Mouse (Mus musculus) ovary, adult 18-20 months (tissue): Measurements from ENCODE around the gene Cab39.

Source experiments
- DNase-seq: peaks from one replicate; pipeline ENCODE4 v3.0.0; 2022; ENCODE audit warnings: low spot score, mixed read lengths

Gene Cab39

GRCm38 (mm10) chr1:85900521-85901333, 107.5 kb downstream of the Cab39 start:
- no peak for DNase-seq
